Mouse (Mus musculus) heart, postnatal 0 days (tissue): ENCODE measurements around the gene Ryr3. TPM values are rescaled to one million over a fixed set of nuclear protein-coding genes. Genes with fewer than 3 reads are reported as not detected.
A peak's percentile ranks its signal among the peaks of the same experiment; 100 is the strongest.

Experiments
- ATAC-seq: fragments of 200-750 bp; cut with Nextera tagmentation; 2 replicates; pipeline ENCODE4 v1.8.0; 2017; ENCODE audit warnings: low read depth, moderate number of reproducible peaks, moderate library complexity; ENCODE audit not compliant: insufficient read depth
- DNase-seq: peaks from one replicate; pipeline ENCODE4 v3.0.0-alpha.2; 2016; ENCODE audit warnings: low spot score
- H3K27ac ChIP-seq: fragments of 300-500 bp; sonication (generic); 2 replicates; pipeline ENCODE4 v1.5.1; 2014; ENCODE audit warnings: low read depth, mild to moderate bottlenecking
- H3K27me3 ChIP-seq: fragments of 300-500 bp; sonication (generic); 2 replicates; pipeline ENCODE4 v1.6.1; 2014; ENCODE audit warnings: low read length, mixed read lengths; ENCODE audit not compliant: control insufficient read depth, insufficient read depth
- H3K36me3 ChIP-seq: fragments of 300-500 bp; sonication (generic); replicated peaks from 2 replicates; pipeline ENCODE4 v1.6.1; 2014; ENCODE audit warnings: low read length, mixed read lengths; ENCODE audit not compliant: control insufficient read depth, insufficient read depth
- H3K4me1 ChIP-seq: fragments of 300-500 bp; sonication (generic); 2 replicates; pipeline ENCODE4 v1.6.1; 2014; ENCODE audit warnings: antibody characterized with exemption; ENCODE audit not compliant: control insufficient read depth, insufficient read depth
- H3K4me2 ChIP-seq: fragments of 300-500 bp; sonication (generic); 2 replicates; pipeline ENCODE4 v1.6.1; 2014; ENCODE audit warnings: low read depth, mild to moderate bottlenecking, low read length, moderate library complexity
- H3K4me3 ChIP-seq: fragments of 300-500 bp; sonication (generic); 2 replicates; pipeline ENCODE4 v1.5.1; 2014; ENCODE audit warnings: low read depth, low read length
- H3K9ac ChIP-seq: fragments of 300-500 bp; sonication (generic); replicated peaks from 2 replicates; pipeline ENCODE4 v1.6.1; 2014; ENCODE audit warnings: low read depth, low read length, mixed read lengths
- H3K9me3 ChIP-seq: fragments of 300-500 bp; sonication (generic); replicated peaks from 2 replicates; pipeline ENCODE4 v1.6.1; 2016; ENCODE audit warnings: low read length; ENCODE audit not compliant: control insufficient read depth
- CTCF ChIP-seq: IDR thresholded peaks from 2 replicates; pipeline ENCODE4 v1.5.1; 2016; ENCODE audit warnings: antibody characterized with exemption, control low read depth, low read depth
- EP300 ChIP-seq: IDR thresholded peaks from 2 replicates; pipeline ENCODE4 v1.6.1; 2016; ENCODE audit warnings: antibody characterized with exemption, low read depth
- WGBS: fragments of 180-500 bp; shearing (Covaris S2); extraction: QIAGEN DNeasy Blood & Tissue Kit; methylation state at CpG from one replicate; pipeline ENCODE4 v1.1.7; 2014; 5-methylcytosine and 5-hydroxymethylcytosine counted together
- polyA plus RNA-seq: library from polyadenylated mRNA; unstranded; fragments of >200 nt; fragmentation: Nextera tagmentation; extraction: Ambion mirVana; gene quantifications from 2 replicates; pipeline ENCODE4 v1.2.1, GENCODE M21; 2015
- total RNA-seq: library from RNA; depleted of rRNA; stranded (reverse); fragments of >200 nt; gene quantifications from 2 replicates; pipeline ENCODE4 v1.2.3, GENCODE M21; 2014; ENCODE audit warnings: low replicate concordance; rRNA removed

The Ryr3 gene
- total RNA-seq = 10.6 and 14.4 TPM in 2 replicates
- polyA plus RNA-seq = 1.6 and 4.1 TPM in 2 replicates

- Histone ChIP-seq H3K9ac (no peak within 1 kb of the TSS), H3K9me3 (no peaks in the 10 kb centered on the region), H3K27me3 (peaks cover 23% of the 10 kb centered on the region), H3K4me1 (no peaks in the 10 kb centered on the region), H3K36me3 (no peaks in the 10 kb centered on the region), H3K27ac (no peak within 1 kb of the TSS), H3K4me3 (peak within 1 kb of the TSS; percentile 44), H3K4me2 (peak within 1 kb of the TSS; percentile 74)
- ATAC-seq (peak; percentile 83), DNase-seq (peak; percentile 43)
- WGBS = 0% methylated on average over 50 of the region's 72 CpGs
- no peak for TF ChIP-seq EP300
- no peak for TF ChIP-seq CTCF
Measured at GRCm38 (mm10) chr2:113216746-113217461, at the start of gene Ryr3. Ryr3 (minus strand) TSS chr2:113217096.

GRCm38 (mm10) chr2:113238871-113239270 is 22.0 kb upstream of the Ryr3 start:
- Histone ChIP-seq H3K27ac (no peak overlapping the region), H3K36me3 (no peaks in the 10 kb centered on the region), H3K4me2 (no peak overlapping the region), H3K9ac (no peak overlapping the region), H3K4me3 (no peak overlapping the region), H3K9me3 (no peaks in the 10 kb centered on the region), H3K4me1 (no peaks in the 10 kb centered on the region), H3K27me3 (no peaks in the 10 kb centered on the region)
- WGBS = 65% methylated on average over 5 of the region's 5 CpGs
- TF ChIP-seq CTCF (no peak), EP300 (no peak)
- no peak for DNase-seq
- ATAC-seq = no peak

- Histone ChIP-seq H3K36me3 (no peaks in the 10 kb centered on the region), H3K9me3 (no peaks in the 10 kb centered on the region), H3K4me3 (no peak overlapping the region), H3K4me2 (no peak overlapping the region), H3K27ac (no peak overlapping the region), H3K9ac (no peak overlapping the region), H3K4me1 (no peaks in the 10 kb centered on the region), H3K27me3 (no peaks in the 10 kb centered on the region)
- ATAC-seq = no peak
- TF ChIP-seq EP300 (no peak), CTCF (no peak)
- 63% methylated on average over 1 of the region's 1 CpGs for WGBS
- no peak for DNase-seq
Measured at GRCm38 (mm10) chr2:113236993-113237392, 20.1 kb upstream of the Ryr3 start.

GRCm38 (mm10) chr2:113234559-113234958 is 17.7 kb upstream of the Ryr3 start:
- Histone ChIP-seq H3K4me3 (no peak overlapping the region), H3K27ac (no peak overlapping the region), H3K9me3 (no peaks in the 10 kb centered on the region), H3K36me3 (no peaks in the 10 kb centered on the region), H3K9ac (no peak overlapping the region), H3K4me2 (no peak overlapping the region), H3K27me3 (no peaks in the 10 kb centered on the region), H3K4me1 (no peaks in the 10 kb centered on the region)
- peak; percentile 68 for TF ChIP-seq CTCF
- no peak for TF ChIP-seq EP300
- ATAC-seq (no peak), DNase-seq (peak; percentile 24)
- 13% methylated on average over 3 of the region's 3 CpGs for WGBS

- Histone ChIP-seq H3K27me3 (no peaks in the 10 kb centered on the region), H3K4me3 (no peak overlapping the region), H3K9me3 (no peaks in the 10 kb centered on the region), H3K27ac (no peak overlapping the region), H3K9ac (no peak overlapping the region), H3K4me2 (no peak overlapping the region), H3K4me1 (no peaks in the 10 kb centered on the region), H3K36me3 (no peaks in the 10 kb centered on the region)
- ATAC-seq = no peak
- no peak for DNase-seq
- WGBS = 42% methylated on average over 3 of the region's 3 CpGs
- TF ChIP-seq CTCF (no peak), EP300 (no peak)
Measured at GRCm38 (mm10) chr2:113233356-113233755, 16.5 kb upstream of the Ryr3 start.
